Mouse (Mus musculus) spleen, adult 2 months (tissue): Measurements from ENCODE around the gene Trhr2. TPM values are rescaled to one million over a fixed set of nuclear protein-coding genes. Genes with fewer than 3 reads are reported as not detected.

ENCODE experiments used
- DNase-seq, 2 experiments: peaks; one replicate each; pipeline versions ENCODE4 v3.0.0 to v3.0.0-alpha.2; 2012 to 2021; ENCODE audit warnings: low spot score in 2 of 2, low read depth in 1 of 2
- H3K27ac ChIP-seq: fragments of 200-500 bp; 2 replicates; pipeline ENCODE4 v1.5.1; 2012; ENCODE audit warnings: low read length, inconsistent platforms; ENCODE audit not compliant: insufficient read depth
- H3K27me3 ChIP-seq: fragments of 200-500 bp; 2 replicates; pipeline ENCODE4 v1.6.1; 2012; ENCODE audit warnings: mild to moderate bottlenecking, moderate library complexity, low read length, inconsistent platforms; ENCODE audit not compliant: control insufficient read depth, insufficient read depth
- H3K36me3 ChIP-seq: fragments of 200-500 bp; 2 replicates; pipeline ENCODE4 v1.6.1; 2012; ENCODE audit warnings: mild to moderate bottlenecking, low read length, inconsistent platforms; ENCODE audit not compliant: control insufficient read depth, insufficient read depth
- H3K4me1 ChIP-seq: fragments of 200-500 bp; 2 replicates; pipeline ENCODE4 v1.6.1; 2011; ENCODE audit warnings: inconsistent platforms; ENCODE audit not compliant: control insufficient read depth, insufficient read depth, insufficient read length
- H3K4me3 ChIP-seq: fragments of 200-500 bp; 2 replicates; pipeline ENCODE4 v1.5.1; 2011; ENCODE audit warnings: mild to moderate bottlenecking, inconsistent platforms; ENCODE audit not compliant: insufficient read depth, insufficient read length; ENCODE audit errors: extremely low read depth
- CTCF ChIP-seq: fragments of 200-500 bp; IDR thresholded peaks from 2 replicates; pipeline ENCODE4 v1.5.1; 2011; ENCODE audit warnings: mild to moderate bottlenecking, inconsistent platforms; ENCODE audit not compliant: insufficient read depth, insufficient read length, insufficient replicate concordance; ENCODE audit errors: extremely low read depth
- POLR2A ChIP-seq: fragments of 200-500 bp; IDR thresholded peaks from 2 replicates; pipeline ENCODE4 v1.6.1; 2011; ENCODE audit warnings: low read depth, low read length, inconsistent platforms
- WGBS: fragments of 180-500 bp; shearing (Covaris S2); methylation state at CpG from one replicate; pipeline ENCODE4 v1.1.7; 2018; 5-methylcytosine and 5-hydroxymethylcytosine counted together
- polyA plus RNA-seq: library from polyadenylated mRNA; depleted of rRNA; stranded (reverse); fragments of >200 nt; gene quantifications from 2 replicates; pipeline ENCODE4 v1.2.3, GENCODE M21; 2012

The Trhr2 gene
- polyA plus RNA-seq, 1 experiment: not detected

DNA sequence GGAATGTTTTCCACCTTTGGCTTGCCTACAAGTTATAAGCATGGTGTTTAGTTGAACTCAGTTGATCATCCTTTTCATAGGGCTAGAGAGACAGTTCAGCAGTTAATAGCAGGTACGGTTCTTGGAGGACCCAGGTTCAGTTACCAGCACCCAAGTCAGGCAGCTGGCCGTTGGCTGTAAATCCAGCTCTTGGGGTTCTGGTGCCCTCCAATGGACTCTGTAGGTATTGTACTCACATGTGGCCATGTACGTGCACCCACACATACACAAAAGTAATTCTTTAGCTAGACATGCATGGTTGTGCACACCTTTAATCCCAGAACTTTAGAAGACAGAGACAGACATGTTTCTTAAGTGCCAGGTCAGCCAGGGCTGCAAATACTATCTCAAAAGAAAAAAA is 28.8 kb upstream of the Trhr2 start:
- 94% methylated on average over 3 of the region's 3 CpGs for WGBS
- no peak for DNase-seq

DNA sequence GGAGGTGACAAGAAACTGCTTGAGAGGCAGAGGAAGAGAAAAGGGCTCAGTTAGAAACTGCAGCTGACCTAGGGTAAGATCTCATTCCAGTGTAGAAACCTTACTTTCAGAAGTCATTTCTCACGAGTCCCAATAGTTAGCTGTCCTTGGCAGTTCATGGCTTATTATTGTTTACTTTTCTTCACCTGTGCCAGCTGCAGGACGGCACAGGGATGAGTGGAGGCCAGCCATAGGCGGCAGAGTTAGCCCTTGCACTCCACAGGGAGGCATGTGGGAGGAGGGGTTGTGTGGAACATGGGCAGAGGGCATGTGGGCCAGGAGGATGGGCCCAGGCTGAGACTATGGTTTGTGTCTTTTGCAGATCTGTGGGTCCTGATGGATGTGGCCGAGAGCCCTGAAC is 22.5 kb upstream of the Trhr2 start:
- 91% methylated on average over 4 of the region's 4 CpGs for WGBS
- DNase-seq: no peak
- Histone ChIP-seq H3K27me3 (no peaks in the 10 kb centered on the region), H3K27ac (no peak overlapping the region), H3K36me3 (peaks cover 26% of the 10 kb centered on the region), H3K4me3 (no peak overlapping the region), H3K4me1 (no peaks in the 10 kb centered on the region)
- no peak for TF ChIP-seq POLR2A
- no peak for TF ChIP-seq CTCF

More for the DNA sequence above, 28.8 kb upstream of the Trhr2 start:
- Histone ChIP-seq H3K4me3 (no peak overlapping the region), H3K27ac (no peak overlapping the region), H3K27me3 (no peaks in the 10 kb centered on the region), H3K4me1 (no peaks in the 10 kb centered on the region), H3K36me3 (peaks cover 31% of the 10 kb centered on the region)
- TF ChIP-seq CTCF (no peak), POLR2A (no peak)

DNA sequence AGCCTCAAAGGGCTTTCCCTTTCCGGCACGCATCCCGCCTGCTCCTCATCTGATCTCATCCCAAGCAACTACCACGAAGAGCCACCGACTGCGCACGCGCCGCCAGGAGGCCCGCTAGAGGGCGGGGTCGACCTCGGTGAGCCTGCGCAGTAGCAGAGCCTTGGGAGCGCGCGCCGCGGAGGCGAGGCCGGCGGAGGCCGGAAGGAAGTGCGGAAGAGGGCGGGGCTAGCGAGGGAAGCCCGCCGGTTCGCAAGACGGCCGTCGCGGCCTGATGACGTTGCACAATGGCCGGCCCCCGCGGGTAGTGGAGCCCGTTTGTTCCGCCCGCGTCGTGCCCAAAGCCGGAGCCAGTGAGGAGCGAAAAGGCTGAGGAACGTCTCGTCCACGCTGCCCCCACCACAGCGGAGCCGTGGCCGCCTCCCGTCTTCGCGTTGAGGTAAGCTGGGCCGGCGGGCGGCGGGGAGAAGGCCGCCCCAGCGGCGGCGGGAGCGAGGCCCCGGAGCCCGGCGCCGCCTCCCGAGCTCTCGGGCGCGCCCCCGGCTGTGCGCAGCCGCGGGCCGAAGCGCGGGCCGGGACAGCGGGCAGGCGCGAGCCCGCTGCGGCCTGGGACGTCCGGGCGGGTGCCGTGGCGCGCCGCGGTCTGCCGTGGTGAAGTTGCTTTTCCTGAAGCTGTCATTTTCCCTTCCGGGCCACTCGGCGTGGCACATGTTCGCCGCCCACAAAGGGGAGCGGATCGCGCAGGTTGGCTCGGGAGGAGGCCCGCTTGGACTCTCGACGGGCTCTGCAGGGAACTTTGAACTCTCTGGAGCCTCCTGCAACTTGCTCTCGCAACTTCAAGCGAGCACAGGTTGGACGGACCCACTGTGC is 16.1 kb upstream of the Trhr2 start, which contains the start of gene Zc3h18:
Gene Zc3h18 (plus strand): TSS at position 245 of the 867 bp plus-strand sequence.
- TF ChIP-seq POLR2A (peak; percentile 28; the same call in 1 of the 2 replicates), CTCF (0 out of 2 replicates have a peak, but pooled peaks have one; percentile 8)
- H3K27ac ChIP-seq: peak within 1 kb of the TSS; percentile 93
- peak; percentile 95 to 99 for DNase-seq
- under 1% methylated on average over 98 of the region's 107 CpGs for WGBS
- peak within 1 kb of the TSS; percentile 93 for H3K4me3 ChIP-seq
- H3K4me1 ChIP-seq: no peaks in the 10 kb centered on the region; the same call in 1 of the 2 replicates
- H3K36me3 ChIP-seq: peaks cover 3% of the 10 kb centered on the region
- no peaks in the 10 kb centered on the region for H3K27me3 ChIP-seq

DNA sequence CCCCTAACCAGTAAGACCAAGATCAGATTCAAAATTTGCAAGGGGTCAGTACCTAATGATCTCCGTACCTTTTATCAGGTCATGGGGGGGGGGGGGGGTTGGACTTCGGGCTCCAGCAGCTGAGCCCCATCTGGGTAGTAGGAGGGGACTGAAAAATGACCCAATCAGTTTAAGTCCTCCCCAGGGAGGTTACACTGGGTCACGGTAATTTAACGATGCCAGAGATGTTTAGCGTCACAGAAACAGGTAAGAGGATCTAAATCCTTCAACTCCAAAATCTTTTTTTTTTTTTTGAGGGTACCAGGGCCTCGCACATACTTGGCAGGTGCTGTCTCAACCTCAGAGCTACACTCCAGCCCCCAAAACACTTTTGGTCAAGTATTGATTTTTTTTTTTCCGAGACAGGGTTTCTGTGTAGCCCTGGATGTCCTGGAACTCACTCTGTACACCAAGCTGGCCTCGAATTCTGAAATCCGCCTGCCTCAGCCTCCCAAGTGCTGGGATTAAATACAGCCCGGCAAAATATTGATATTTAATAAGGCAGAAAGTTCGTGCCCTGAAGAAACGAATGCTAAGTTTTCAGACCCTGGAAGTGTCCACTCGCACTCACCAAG is 15.3 kb upstream of the Trhr2 start:
- H3K27me3 ChIP-seq: no peaks in the 10 kb centered on the region
- no peak for DNase-seq
- TF ChIP-seq CTCF (no peak), POLR2A (no peak)
- H3K27ac ChIP-seq: no peak overlapping the region
- peak overlapping the region; percentile 61 for H3K4me3 ChIP-seq
- no peaks in the 10 kb centered on the region; the same call in 1 of the 2 replicates for H3K4me1 ChIP-seq
- WGBS: 16% methylated on average over 13 of the region's 13 CpGs
- H3K36me3 ChIP-seq: peaks cover 3% of the 10 kb centered on the region

DNA sequence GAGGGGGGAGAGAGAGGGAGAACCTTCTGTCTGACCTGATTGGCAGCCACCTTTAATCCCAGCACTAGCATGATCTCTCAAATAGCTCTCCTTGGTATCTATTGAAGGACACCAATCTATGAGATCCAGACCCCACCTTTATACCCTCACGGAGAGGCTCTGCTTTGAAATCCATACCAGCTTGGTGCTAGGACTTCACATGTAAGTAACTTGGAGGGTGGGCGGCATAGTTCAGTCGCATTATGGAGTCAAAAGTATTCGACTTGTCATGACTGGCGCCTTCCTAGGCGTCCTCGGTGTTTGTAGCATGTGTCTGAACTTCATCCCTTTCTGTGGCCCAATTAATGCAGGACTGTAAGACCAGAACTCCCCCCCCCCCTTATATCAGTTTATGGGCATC is 14.8 kb upstream of the Trhr2 start:
- DNase-seq: no peak
- no peaks in the 10 kb centered on the region for H3K27me3 ChIP-seq
- TF ChIP-seq POLR2A (no peak), CTCF (no peak)
- WGBS: 95% methylated on average over 7 of the region's 7 CpGs
- H3K4me3 ChIP-seq: no peak overlapping the region
- peaks cover 3% of the 10 kb centered on the region for H3K36me3 ChIP-seq
- no peak overlapping the region for H3K27ac ChIP-seq
- H3K4me1 ChIP-seq: no peaks in the 10 kb centered on the region; the same call in 1 of the 2 replicates

DNA sequence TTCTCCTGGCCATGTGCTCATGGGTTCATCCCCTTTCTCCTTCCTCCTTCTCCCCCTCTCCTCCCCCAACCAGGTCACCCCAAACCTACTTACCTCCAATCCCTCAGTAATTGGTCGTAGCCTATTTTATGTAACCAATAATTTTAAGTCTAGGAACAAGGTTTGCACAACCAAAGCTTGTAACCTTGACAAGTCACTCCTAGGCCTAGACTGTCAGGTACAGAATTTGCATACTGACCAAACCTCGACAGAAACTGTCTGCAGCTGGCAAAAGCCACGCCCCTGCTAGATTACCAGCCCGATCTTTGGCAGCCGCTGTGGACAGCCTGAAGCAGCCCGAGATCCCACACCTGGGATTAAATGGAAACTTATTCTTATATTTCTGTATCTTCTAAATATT is 11.2 kb upstream of the Trhr2 start:
- 57% methylated on average over 6 of the region's 6 CpGs for WGBS
- DNase-seq: no peak
- Histone ChIP-seq H3K4me1 (no peaks in the 10 kb centered on the region), H3K4me3 (no peak overlapping the region), H3K27me3 (no peaks in the 10 kb centered on the region), H3K27ac (no peak overlapping the region), H3K36me3 (no peaks in the 10 kb centered on the region)
- TF ChIP-seq CTCF (no peak), POLR2A (no peak)

DNA sequence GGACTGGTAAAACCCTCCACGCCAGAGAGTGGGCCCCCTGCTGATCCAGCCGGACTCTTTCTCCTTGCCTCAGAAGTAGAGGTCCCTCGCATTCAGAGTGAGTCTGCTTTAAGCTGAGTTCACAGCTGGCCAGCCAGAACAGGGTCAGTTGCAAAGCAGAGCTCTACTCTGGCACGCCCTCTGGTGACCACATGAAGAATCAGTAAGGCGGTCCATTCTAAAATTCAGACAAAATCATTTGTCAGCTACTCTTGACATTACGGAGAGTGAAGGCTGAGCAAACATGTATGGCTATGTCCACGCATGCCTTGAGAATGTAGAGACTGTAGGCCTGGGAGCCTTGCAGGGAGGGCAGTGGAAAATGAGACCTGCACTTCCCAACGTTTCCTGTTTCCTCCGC is 9.1 kb upstream of the Trhr2 start:
- no peak overlapping the region for H3K27ac ChIP-seq
- H3K36me3 ChIP-seq: no peaks in the 10 kb centered on the region
- TF ChIP-seq POLR2A (no peak), CTCF (peak; percentile 68; the same call in 1 of the 2 replicates)
- 18% methylated on average over 9 of the region's 9 CpGs for WGBS
- H3K4me3 ChIP-seq: no peak overlapping the region
- no peaks in the 10 kb centered on the region for H3K27me3 ChIP-seq
- H3K4me1 ChIP-seq: no peaks in the 10 kb centered on the region
- DNase-seq: peak in 1 of 2 experiments; percentile 41
